Mouse (Mus musculus) cerebellum, adult 2 months (tissue): ENCODE data around the gene Jup.

Source experiments
- CTCF ChIP-seq: fragments of 200-500 bp; IDR thresholded peaks from 2 replicates; pipeline ENCODE4 v1.5.1; 2011; ENCODE audit warnings: low read depth, mild to moderate bottlenecking, control low read depth, low read length, moderate library complexity, borderline replicate concordance; ENCODE audit not compliant: insufficient read depth
- POLR2A ChIP-seq: fragments of 200-500 bp; IDR thresholded peaks from 2 replicates; pipeline ENCODE4 v1.6.1; 2011; ENCODE audit warnings: low read length, control low read depth, borderline replicate concordance; ENCODE audit not compliant: insufficient read depth

GRCm38 (mm10) chr11:100379311-100379710 lies 18.3 kb downstream of the Jup start:
- TF ChIP-seq POLR2A (no peak), CTCF (no peak)
